11 mouse cellular contexts compared by ENCODE assay signal in genomic region chr16:34343968-34344367, GRCm38 (mm10).
A peak's percentile ranks its signal among the peaks of the same experiment; 100 is the strongest.
DNase-seq lines count a peak whose midpoint lies in the region; ATAC-seq and TF ChIP-seq lines count a peak whose summit lies in the region.
"Had no signal": no experiment of that assay in that cellular context is flagged by ENCODE, and none has a peak within 500 bp of the region (broad histone marks: within the 10 kb centered on the region; RNA-seq: fewer than 3 reads in every experiment).

No protein-coding gene starts in this region.

- H3K27ac ChIP-seq in forebrain, postnatal 0 days (ENCODE audit: low read depth, low read length) = no peak overlapping the region
- H3K27ac ChIP-seq in forebrain, embryonic 10.5 days = no peak overlapping the region
- H3K27ac ChIP-seq: stomach, embryonic 15.5 days had no signal

- WGBS in forebrain, postnatal 0 days = 38% methylated on average over 1 of the region's 1 CpGs
- 64% methylated on average over 1 of the region's 1 CpGs for WGBS in forebrain, embryonic 10.5 days

- H3K9me3 ChIP-seq in forebrain, postnatal 0 days (ENCODE audit: low read length) = no peaks in the 10 kb centered on the region
- H3K9me3 ChIP-seq in forebrain, embryonic 10.5 days = no peaks in the 10 kb centered on the region
- H3K9me3 ChIP-seq: G1E; stomach, embryonic 15.5 days had no signal

- H3K27me3 ChIP-seq in forebrain, postnatal 0 days (ENCODE audit: insufficient read depth, low read length) = no peaks in the 10 kb centered on the region
- H3K27me3 ChIP-seq in forebrain, embryonic 10.5 days (ENCODE audit: poor library complexity, severe bottlenecking) = no peaks in the 10 kb centered on the region
- H3K27me3 ChIP-seq: stomach, embryonic 15.5 days had no signal

- peak; percentile 78 for DNase-seq in forebrain, postnatal 0 days
- no peak for DNase-seq in forebrain, embryonic 10.5 days (ENCODE audit: extremely low spot score, low spot score)
- peak; percentile 55 for DNase-seq in testis, postnatal 10 days (ENCODE audit: low spot score)
- no peak for DNase-seq in testis, postnatal 14 days (ENCODE audit: low spot score)
- DNase-seq in kidney, postnatal 4 days = peak; percentile 68 to 75
- DNase-seq in retina, postnatal 7 days (ENCODE audit: low read depth, low spot score) = peak; percentile 30

- peak; percentile 85 for TF ChIP-seq CTCF in forebrain, postnatal 0 days (IDR thresholded peaks at IDR 0.05; ENCODE audit: low read depth)

- peak; percentile 80 for ATAC-seq in forebrain, postnatal 0 days
- peak; percentile 42 for ATAC-seq in frontal cortex, adult (ENCODE audit: low TSS enrichment)
- no peak for ATAC-seq in monocyte, adult 5-6 weeks (replicated peaks; ENCODE audit: insufficient number of reproducible peaks, low FRiP score, low TSS enrichment, poor library complexity, severe bottlenecking)

- peaks cover 11% of the 10 kb centered on the region for H3K4me1 ChIP-seq in forebrain, postnatal 0 days (ENCODE audit: insufficient read depth)
- H3K4me1 ChIP-seq in forebrain, embryonic 10.5 days = peaks cover 9% of the 10 kb centered on the region
- H3K4me1 ChIP-seq: stomach, embryonic 15.5 days had no signal

- no peaks in the 10 kb centered on the region for H3K36me3 ChIP-seq in forebrain, postnatal 0 days (ENCODE audit: insufficient read depth)
- no peaks in the 10 kb centered on the region for H3K36me3 ChIP-seq in forebrain, embryonic 10.5 days (replicated peaks)
- H3K36me3 ChIP-seq: G1E; stomach, embryonic 15.5 days had no signal

- no peak overlapping the region for H3K9ac ChIP-seq in forebrain, postnatal 0 days
- H3K9ac ChIP-seq: stomach, embryonic 15.5 days had no signal

- no peak overlapping the region for H3K4me3 ChIP-seq in forebrain, postnatal 0 days (ENCODE audit: low read depth, low read length)
- H3K4me3 ChIP-seq in forebrain, embryonic 10.5 days = no peak overlapping the region
- H3K4me3 ChIP-seq: erythroblast, embryonic 14.5 days; stomach, embryonic 15.5 days had no signal

- no peak overlapping the region for H3K4me2 ChIP-seq in forebrain, postnatal 0 days (ENCODE audit: low read depth)
- H3K4me2 ChIP-seq: stomach, embryonic 15.5 days had no signal

Comparison
In these comparisons a context has a peak if more than half of its experiments do, and no peak if none do; other contexts are left out.
1. DNase-seq: peak in forebrain, postnatal 0 days (single experiment), testis, postnatal 10 days (single experiment), kidney, postnatal 4 days (2 of 2) and retina, postnatal 7 days (single experiment); none in forebrain, embryonic 10.5 days (single experiment) and testis, postnatal 14 days (single experiment).